Mouse (Mus musculus): ENCODE data around the gene Gpr155.

The Gpr155 gene

DNA sequence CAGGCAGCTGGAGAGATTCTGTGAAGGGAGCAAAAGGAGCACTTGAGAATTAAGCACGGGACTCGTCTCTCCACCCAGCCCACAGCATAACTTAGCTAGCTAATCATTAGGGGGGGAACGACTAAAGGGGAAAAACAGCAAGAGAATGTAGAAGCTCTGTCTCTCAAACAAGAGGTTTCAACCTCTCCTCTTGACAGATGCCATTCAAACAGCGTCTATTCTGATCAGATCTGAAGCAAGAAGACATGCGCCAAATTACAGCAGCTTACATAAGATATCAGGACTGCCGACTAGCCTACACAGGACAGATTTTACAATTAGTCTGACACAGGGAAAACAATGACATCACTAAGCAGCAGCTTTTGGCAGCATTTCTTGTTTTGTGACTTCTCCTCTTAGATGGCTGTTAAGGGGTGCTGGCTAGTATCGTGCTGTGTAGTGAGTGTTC is 34.4 kb downstream of the Gpr155 start:
- CTCF ChIA-PET, result interaction anchor here in 1 of 4 experiments (0.5 kb wide), 1 partner anchor 107 kb away, joined by 6 read pairs; no protein-coding TSS in a partner anchor
- POLR2A ChIA-PET, result interaction anchor here in 2 of 4 experiments (0.6 to 1.6 kb wide), 2 partner anchors 34 to 49 kb away, joined by 3 read pairs; partner anchors contain the start of gene Gpr155 (in 1 of the 2)

DNA sequence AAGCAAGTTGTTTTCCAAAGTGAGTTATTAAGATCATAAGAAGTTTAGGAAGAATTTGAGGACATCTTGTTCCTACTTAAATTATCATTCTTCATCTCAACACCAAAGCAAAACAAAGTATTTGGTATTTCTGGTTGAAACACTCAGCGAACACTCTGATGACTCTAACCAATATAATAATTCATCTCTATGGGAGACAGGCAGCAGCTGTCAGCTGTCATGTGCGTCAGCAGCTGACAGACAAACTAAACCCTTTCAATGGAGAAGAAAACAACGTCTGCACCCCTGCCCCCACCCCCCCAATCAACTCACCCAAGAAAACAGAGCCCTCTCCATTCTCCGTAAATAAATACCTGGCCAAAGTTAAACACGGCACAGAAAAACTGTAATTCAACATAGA is 34.9 kb downstream of the Gpr155 start:
- ChIA-PET CTCF (no interaction called here), POLR2A (interaction anchor here in 1 of 4 experiments (1.6 kb wide), 1 partner anchor 35 kb away, joined by 3 read pairs; the partner anchor contains the start of gene Gpr155)

DNA sequence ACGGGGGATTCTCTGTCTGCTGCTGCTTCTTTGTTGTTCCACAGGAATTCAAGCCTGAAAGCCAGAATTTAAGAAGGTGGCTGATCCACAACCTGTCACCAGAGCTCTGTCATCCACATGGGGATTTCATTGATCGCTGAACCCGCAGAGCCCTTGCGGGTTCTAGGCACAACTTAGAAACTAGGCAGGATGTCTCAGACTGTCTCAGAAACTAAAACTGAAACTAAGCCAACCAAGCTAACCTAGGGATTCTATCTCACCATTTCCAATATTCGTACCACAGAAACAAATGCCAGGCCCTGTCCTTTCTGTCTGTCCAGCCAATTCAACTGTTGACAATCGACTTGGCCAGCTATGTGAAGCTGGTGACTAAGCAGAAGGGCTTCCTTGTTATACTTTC is 38.2 kb downstream of the Gpr155 start:
- POLR2A ChIA-PET, result no interaction called here
- CTCF ChIA-PET, result interaction anchor here in 1 of 4 experiments (1.5 kb wide), 1 partner anchor 15 kb away, joined by 3 read pairs; no protein-coding TSS in a partner anchor

DNA sequence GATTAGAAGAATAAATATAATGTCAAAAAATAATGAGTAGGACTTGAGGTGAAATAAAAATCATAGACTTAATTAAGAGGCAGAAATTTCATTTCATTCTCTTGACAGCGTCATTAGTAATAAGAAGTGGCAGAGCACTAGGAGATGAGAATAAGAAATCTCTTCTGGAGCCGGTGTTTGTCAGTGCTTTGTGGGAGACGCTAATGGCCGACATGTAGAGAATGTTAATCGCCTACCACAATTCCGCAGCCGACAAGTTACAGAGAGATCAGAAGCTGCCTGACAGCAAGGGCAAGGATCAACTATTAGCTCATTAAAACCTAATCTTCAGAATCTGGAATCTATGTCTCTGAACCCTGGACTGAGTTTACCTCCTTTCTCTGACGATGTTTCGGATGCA is 38.6 kb downstream of the Gpr155 start:
- POLR2A ChIA-PET, result no interaction called here
- CTCF ChIA-PET, result interaction anchor here in 1 of 4 experiments (1.5 kb wide), 1 partner anchor 16 kb away, joined by 3 read pairs; no protein-coding TSS in a partner anchor

DNA sequence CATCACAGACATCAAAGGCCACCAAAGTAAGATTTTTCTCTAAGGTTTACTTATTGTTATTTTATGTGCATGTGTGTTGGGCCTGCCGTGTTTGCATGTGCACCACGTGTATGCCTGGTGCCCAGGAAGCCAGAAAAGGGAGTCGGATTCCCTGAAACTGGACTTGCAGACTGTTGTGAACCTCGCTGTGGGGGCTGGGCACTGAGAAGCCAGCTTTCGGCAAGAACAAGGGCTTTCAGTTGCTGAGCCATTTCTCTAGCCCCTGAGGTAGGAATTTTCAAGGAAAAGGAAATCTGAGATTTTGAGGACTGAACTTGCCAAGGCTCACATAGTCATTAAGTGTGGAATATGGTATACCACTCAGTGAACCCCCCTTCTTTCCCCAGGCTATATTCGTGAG is 39.2 kb downstream of the Gpr155 start:
- ChIA-PET POLR2A (no interaction called here), CTCF (no interaction called here)

DNA sequence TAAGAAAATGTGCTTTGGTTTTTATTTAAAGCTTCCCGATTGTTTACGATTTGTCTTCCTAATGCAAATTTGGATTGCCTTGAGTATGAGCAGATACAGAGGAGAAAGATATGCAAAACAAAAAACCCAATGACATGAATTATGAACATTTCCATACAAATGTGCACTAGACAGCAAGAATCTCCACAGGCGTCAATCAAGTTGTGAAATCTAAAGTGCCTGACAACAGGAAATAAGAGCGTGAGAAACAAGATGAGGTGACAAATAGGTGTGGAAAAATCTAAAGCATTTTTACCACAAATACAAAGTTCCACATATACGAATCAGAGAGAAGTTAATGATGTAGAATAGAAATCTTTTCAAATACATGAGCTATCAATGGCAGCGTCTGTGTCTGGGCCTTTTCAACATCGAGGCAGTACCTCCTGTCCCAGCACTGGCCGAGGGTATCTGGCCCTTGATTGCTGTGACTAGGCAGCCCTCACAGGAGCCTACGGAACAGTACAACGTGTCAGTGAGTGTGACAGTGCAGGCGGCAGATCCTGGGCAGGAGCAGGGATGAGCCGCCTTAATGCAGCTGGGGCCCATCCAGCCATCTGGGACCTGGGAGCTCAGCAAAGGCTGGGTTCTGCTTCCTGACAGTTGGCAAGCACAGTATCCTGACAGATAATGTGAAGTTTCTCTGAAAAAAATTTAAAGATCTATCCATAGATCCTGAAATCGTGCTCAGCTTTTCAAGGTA is 39.9 kb downstream of the Gpr155 start:
- ChIA-PET CTCF (interaction anchor here in 1 of 4 experiments (0.5 kb wide), 1 partner anchor 237 kb away, joined by 6 read pairs; no protein-coding TSS in a partner anchor), POLR2A (interaction anchor here in 1 of 4 experiments (1.5 kb wide), 1 partner anchor 64 kb away, joined by 3 read pairs; no protein-coding TSS in a partner anchor)

DNA sequence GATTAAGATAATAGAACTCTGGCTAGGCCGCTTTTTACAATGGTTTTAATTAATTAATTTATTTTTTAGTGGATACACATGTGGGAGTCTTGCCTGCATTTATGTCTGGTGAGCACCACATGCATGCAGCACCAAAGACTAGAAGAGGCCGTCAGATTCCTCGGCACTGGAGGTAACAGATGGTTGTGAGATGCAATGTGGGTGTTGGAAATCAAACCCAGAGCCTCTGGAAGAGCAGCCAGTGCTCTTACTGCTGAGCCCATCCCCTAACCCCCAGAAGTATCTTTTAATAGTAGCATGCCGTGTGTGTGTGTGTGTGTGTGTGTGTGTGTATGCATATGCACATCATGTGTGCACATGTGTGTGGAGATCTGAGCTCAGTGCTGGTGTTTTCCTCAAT is 41.2 kb downstream of the Gpr155 start:
- CTCF ChIA-PET, result interaction anchor here in 2 of 4 experiments (0.6 to 0.7 kb wide), 2 partner anchors 99 to 1533 kb away, joined by 3 to 4 read pairs; no protein-coding TSS in a partner anchor
- POLR2A ChIA-PET, result interaction anchor here in 2 of 4 experiments (0.7 to 1.5 kb wide), 3 partner anchors 16 to 66 kb away, joined by 3 to 5 read pairs (median 3); partner anchors contain the start of genes Cir1 (in 1 of the 2) and Scrn3 (in 1 of the 2)

DNA sequence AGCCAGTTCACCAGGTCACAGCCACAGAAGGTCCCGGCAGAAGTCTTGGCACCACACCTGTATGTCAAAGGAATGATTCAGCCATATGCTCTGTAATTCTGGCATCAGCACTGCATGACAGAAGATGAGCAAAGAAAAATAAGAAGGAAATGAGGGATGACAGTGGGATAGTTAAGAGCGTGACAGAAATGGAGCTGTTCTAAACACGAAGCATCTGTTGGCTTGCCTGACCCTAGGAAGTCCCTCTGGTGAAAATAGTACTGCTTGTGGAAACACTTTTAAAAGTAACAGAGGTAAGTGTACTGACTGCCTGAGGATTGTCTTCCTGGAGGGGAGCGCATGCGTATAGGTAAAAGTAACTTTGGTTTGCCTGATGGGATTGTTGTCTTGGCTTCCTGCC is 42.7 kb downstream of the Gpr155 start:
- ChIA-PET POLR2A (no interaction called here), CTCF (no interaction called here)

DNA sequence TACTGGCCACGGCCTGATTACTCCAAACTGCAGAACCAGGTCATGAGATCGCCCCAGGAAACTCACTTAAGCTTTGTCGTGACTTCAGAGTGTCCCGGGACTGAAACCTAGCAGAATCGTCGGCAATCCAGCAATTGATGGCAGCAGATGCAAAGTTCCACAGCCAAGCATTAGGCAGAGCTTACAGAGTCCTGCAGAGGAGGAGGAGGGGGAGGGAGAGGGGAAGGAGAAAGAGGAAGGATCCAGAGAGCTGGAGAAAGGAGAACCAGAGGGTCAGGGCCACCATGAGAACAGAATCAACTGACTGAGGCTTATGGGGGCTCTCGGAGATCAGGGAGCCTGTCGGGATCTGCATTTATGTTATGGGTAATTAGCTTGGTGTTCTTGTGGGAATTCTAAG is 48.0 kb downstream of the Gpr155 start:
- CTCF ChIA-PET, result no interaction called here

DNA sequence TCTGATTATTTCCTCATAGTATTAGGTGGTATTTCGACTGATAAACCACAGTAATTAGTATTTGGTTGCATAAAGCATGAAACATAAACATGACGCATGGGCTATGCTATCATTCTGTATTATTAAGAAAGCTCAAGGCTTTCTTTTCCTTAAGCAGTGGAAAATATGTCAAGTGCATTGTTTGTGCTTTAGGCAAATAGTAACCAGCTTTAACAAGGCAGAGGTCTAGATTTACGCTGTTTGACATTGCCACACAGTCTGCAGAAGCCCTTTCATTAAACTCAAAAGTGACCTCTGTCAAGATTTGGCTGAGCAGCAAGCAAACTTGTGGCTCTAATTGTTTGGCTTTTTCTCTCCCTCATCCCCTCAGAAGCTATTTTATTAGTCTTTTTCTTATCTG is 50.4 kb downstream of the Gpr155 start:
- POLR2A ChIA-PET, result interaction anchor here in 1 of 4 experiments (1.1 to 1.4 kb wide), 2 partner anchors 8 to 23 kb away, joined by 3 read pairs; no protein-coding TSS in a partner anchor
- CTCF ChIA-PET, result no interaction called here

More for the DNA sequence above, 48.0 kb downstream of the Gpr155 start:
- POLR2A ChIA-PET, result no interaction called here

DNA sequence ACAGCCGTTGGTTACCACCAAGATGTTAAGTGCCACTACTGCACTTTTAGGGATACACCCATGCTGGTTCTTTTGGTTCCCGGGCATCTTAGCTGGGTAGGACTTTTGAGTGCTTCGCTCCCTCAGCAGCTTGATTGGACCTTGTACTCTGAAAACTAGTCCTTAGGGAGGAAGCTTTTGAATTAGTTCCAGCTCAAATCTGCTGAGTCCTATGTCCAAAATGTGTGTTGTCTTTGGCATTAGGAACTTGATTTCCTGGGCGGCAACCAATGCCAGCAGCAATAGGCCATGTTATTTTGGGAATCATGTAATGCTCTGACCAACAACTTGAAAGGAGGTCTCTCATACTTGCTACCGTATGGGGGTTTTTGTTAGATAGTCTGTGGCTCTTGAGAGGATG is 60.5 kb downstream of the Gpr155 start:
- POLR2A ChIA-PET, result interaction anchor here in 1 of 4 experiments (1.8 kb wide), 1 partner anchor 13 kb away, joined by 5 read pairs; the partner anchor contains the start of genes Cir1 and Scrn3
- CTCF ChIA-PET, result interaction anchor here in 1 of 4 experiments (0.6 kb wide), 1 partner anchor 183 kb away, joined by 3 read pairs; no protein-coding TSS in a partner anchor

DNA sequence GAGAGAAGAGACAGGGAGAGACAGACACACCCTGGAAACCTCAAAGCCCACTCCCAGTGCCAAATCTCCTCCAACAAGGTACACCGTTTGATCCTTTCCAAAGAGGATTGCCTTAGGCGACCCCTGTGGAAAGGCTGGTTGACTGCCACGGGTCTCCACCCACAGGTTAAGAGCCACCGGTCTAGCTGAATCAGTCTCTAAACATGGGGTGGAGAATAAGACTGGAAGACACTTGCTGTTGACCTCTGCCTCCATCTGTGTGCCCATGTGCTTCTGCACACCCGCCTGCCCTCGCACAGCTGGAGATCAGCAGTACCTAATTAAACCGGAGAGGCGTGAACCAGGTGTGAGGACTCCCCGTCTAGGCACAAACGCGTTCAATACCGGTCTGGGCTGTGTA is 63.4 kb downstream of the Gpr155 start:
- POLR2A ChIA-PET, result interaction anchor here (0.7 to 3.2 kb wide), 5 partner anchors 10 to 599 kb away, joined by 3 to 19 read pairs (median 5); partner anchors contain the start of genes Cir1 (in 4 of the 4) and Scrn3 (in 4 of the 4)
- CTCF ChIA-PET, result interaction anchor here in 2 of 4 experiments (0.8 to 1.0 kb wide), 2 partner anchors 44 to 46 kb away, joined by 3 to 4 read pairs; no protein-coding TSS in a partner anchor

DNA sequence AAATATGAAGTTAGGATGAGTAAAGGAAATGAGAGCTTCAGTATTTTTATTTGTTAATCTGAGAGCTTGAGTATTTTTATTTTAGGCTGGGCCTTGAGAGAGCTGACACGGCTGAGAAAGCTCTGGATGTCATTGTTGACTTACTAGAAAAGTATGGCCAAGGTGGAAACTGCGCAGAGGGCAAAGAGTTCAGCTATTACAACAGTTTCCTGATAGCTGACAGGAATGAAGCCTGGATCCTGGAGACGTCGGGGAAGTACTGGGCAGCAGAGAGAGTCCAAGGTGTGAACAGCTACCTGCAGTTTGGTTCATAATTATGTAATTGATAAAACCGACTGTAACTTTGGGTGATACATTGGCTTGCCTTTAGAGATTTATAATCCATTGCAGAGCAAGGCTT is 67.2 kb downstream of the Gpr155 start:
- CTCF ChIA-PET, result no interaction called here
- POLR2A ChIA-PET, result interaction anchor here in 1 of 4 experiments (0.6 kb wide), 1 partner anchor 372 kb away, joined by 8 read pairs; no protein-coding TSS in a partner anchor

DNA sequence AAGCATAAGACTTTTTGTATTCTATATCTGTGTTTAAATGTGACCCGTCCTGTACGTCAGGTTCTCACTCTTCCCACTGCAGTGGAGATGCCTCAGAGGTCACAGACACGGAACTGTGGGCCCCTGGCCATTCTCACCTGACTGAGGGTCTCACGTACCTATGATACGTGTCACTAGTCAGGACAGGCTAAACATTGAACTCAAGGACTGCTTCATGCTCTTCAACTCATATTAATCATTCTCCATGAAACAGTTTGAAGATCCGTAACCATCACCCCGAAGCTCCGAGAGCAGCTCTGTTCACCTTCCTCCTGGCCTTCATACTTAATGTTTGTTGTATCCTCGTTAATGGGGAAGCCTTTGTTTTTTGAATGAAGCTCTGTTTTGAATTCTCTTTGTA is 68.9 kb downstream of the Gpr155 start:
- ChIA-PET POLR2A (interaction anchor here in 2 of 4 experiments (0.7 kb wide), 2 partner anchors 39 to 44 kb away, joined by 3 read pairs; no protein-coding TSS in a partner anchor), CTCF (interaction anchor here in 1 of 4 experiments (0.7 kb wide), 1 partner anchor 93 kb away, joined by 8 read pairs; no protein-coding TSS in a partner anchor)

DNA sequence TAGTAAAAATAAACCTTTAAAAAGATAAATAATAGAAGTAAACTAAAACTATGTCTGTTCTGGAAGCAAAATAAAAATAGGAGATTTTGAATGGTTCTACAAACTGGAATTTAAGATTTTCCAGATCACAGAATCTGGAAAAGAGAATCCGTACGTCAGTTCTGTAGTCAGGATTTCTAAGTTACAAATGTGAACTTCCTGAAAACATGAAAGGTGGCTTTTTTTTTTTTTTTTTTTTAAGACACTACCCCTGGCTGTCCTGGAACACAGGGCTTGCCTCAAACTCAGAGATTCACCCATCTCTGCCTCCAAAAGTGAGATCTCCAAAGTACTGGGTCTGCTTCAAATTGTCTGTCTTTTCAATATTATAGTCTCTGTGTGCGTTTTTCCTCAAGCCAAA is 72.1 kb downstream of the Gpr155 start:
- ChIA-PET CTCF (no interaction called here), POLR2A (interaction anchor here in 3 of 4 experiments (0.7 to 2.8 kb wide), 8 partner anchors 8 to 1414 kb away, joined by 4 to 27 read pairs (median 10); partner anchors contain the start of gene Gpr155 (in 1 of the 3))

DNA sequence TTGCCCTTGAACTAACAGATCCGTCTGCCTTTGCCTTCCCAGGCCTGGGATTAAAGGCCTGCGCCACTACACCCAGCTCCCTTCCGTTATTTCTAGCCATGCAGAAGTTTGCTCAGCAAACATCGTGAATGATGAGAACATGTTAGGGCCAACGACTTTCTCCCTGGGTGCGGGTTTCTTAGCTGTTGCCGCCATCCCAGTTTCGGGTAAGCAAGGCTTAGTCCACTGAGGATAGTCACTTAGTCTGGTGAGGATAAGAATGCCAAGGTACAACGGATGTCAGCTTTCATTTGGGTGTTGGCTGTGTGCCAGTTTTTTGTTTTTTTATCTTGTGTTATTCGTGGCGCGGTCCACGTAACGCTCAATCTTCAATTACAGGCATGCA is 73.3 kb downstream of the Gpr155 start:
- POLR2A ChIA-PET, result interaction anchor here (0.6 to 2.8 kb wide), 39 partner anchors 9 to 796 kb away, joined by 3 to 27 read pairs (median 4); partner anchors contain the start of genes Gpr155 (in 3 of the 4) and Sp3 (in 2 of the 4)
- CTCF ChIA-PET, result interaction anchor here in 2 of 4 experiments (0.8 to 1.0 kb wide), 2 partner anchors 27 to 106 kb away, joined by 3 to 4 read pairs; no protein-coding TSS in a partner anchor

DNA sequence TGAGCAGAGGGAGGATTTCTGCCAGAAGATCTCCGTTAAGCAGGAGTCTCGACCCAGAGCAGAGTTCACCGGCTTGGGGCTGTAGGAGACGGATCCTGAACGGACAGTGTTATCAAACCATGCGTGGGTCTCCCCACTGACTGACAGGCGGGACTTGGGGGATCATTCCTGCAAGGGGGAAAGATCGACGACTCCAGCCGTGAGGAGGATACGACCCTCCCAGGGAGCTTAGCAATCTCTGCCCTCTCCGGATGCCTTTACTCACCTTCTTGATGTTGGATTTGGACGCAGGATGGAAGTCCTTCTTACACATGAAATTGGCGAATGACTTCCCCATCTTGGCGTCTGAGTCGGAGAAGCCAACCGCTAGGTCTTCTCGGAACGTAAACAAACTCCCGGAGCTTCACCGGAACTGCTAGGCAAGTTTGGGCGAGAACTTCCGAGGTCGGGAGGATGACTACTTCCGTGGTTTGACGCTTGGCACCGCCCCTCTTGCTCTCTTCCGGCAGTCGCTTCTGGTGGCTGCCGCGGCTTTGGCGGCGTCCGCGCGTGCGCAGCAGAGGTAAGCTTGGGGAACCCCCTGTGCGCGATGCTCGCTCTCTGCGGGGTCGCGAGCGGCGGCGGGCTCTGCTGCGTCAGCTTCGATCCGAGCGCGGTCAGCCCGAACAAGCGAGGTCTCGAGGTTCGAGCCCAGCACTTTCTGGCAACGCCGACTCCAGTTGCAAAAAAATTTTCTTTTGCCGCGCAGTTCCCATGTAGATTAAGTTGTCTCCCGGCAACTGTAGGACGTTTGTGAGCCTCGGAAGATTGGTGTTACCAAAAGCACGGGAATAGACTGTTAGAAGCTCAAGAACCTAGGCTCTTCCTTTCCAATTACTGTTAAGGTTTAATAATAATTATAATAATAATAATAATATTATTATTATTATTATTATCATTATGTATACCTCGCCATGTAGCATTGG is 73.9 kb downstream of the Gpr155 start, which contains the start of the genes Scrn3 and Cir1:
TSS of gene Scrn3 (plus strand) at position 450 of the 965 bp plus-strand sequence.
TSS of gene Cir1 (minus strand) at position 550 of the 965 bp plus-strand sequence.
- ChIA-PET POLR2A (interaction anchor here (0.6 to 2.8 kb wide), 41 partner anchors 9 to 532 kb away, joined by 3 to 27 read pairs (median 4); partner anchors contain the start of genes Gpr155 (in 3 of the 4) and Sp3 (in 2 of the 4)), CTCF (interaction anchor here (0.6 to 1.0 kb wide), 5 partner anchors 26 to 897 kb away, joined by 3 to 8 read pairs (median 3); no protein-coding TSS in a partner anchor)

DNA sequence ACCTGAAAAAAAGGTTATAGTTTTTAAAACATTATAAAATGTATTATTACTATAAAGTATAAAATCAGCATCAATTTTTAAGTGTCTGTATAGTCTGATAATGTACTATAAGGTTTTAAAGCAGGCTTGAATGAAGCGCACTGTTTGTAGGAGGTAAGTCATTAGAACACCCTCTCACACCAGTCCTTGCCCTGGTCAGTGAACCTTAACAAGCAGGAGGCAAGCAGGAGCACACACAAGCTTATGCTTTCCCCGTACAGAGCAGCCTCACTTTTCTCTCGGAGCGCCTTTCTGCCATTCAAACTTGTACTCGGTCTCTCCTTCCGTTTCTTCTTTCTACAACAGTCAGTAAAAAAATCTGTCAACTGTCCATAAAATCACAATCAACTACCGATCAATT is 80.4 kb downstream of the Gpr155 start:
- ChIA-PET CTCF (no interaction called here), POLR2A (interaction anchor here in 1 of 4 experiments (0.5 kb wide), 1 partner anchor 9 kb away, joined by 6 read pairs; no protein-coding TSS in a partner anchor)

Measured in embryonic stem cell, embryonic (primary cell).